Mouse (Mus musculus): ENCODE measurements around the gene Egfem1.

Egfem1 gene

DNA sequence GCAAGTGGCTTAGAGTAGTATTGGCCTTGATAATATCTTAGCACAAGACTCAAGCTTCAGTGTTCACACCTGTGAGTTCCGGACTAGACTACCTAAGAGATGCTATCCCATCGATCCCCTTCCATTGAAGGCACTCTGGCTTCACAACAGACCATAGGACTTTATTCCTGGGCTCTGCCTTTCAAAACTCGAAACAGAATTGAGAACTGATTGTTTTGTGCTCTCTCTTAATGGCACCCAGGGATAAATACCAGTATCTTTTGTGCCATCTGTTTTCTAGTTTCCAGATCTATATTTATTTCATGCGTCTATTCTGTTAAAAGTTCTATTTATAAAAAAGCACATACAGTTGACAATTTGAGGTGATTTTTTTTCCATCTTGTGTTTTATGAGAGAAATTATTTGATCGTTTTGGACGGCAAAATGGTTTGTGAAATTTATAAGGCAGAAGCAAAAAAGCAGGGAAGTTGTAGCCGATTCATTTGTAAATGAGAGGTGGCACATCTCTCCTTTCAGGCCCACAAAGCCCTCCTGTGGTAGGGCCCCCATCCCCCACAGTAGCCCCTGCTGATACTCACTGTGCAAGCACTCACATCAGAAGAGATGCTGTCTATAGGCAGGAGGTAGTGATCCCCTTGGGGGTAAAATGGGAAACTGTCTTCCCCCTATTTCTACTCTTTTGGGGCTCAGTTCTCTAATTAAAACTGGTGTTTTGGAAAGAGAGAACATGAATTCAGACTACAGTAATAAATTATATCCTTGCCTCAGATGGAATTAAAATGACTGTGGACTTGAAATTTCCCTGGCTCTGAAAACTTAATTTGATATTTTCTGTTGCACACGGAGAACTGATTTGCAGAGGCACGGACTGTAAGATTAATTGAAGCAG lies 53.6 kb downstream of the Egfem1 start:
- no peak for DNase-seq (ENCODE audit: low spot score)

DNA sequence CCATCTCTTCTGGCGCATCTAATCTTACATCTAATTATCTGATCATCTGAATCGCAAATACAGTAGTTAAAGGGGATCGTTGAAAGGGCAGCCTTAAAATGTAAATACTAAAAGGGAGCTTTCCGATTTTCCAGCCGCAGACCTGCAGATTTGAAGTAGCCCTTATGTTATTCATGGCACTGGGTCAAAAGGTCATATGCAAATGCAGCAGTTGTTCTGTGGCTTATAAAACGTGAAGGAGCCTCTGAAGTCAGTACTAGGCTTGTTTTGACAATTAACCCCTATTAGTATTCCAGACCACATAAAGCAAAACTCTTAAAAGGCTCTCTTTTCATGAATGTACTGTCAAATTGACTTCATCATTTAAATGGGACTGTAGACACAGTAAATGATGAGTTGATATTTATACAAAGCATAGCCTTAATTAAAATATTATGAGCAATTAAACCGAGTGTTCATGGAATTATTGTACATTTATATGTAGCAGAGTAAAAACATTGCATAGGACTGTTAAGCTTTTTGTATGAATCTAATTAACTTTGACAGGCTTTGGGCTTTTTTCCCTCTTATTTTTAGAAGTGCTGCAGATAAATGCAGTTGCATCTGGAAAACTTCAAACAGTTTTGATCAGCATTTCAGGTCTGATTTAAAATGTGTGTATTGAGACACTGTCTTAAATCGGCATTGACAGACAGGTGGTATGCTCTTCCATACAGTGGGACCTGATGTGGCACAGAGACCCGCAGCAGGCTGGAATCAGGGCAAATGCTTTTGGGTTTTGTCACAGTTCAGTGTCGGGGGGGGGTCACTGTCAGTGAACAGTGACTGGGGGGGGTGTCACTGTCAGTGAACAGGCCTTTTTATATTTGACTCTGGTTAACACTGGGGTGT lies 54.5 kb downstream of the Egfem1 start:
- DNase-seq (ENCODE audit: low spot score): no peak

DNA sequence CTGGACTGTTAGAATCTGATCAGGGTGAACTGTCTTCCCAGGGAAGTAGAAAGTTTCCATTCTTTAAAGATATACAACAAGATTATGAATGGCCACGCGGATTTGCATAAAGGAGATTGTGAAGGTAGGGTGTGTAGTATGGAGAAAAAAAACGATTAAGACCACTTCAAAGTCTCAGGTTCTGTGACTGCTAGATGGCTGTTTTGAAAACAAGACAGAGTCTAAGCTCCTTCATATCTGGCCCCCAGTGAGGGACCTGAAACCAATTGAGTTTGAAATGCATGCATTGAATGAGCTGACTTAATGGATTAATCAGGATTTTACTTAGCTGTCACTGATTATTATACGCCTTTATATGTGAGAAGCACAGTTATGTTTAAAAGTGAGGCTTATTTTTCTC lies 86.6 kb downstream of the Egfem1 start:
- DNase-seq (ENCODE audit: low spot score): no peak

DNA sequence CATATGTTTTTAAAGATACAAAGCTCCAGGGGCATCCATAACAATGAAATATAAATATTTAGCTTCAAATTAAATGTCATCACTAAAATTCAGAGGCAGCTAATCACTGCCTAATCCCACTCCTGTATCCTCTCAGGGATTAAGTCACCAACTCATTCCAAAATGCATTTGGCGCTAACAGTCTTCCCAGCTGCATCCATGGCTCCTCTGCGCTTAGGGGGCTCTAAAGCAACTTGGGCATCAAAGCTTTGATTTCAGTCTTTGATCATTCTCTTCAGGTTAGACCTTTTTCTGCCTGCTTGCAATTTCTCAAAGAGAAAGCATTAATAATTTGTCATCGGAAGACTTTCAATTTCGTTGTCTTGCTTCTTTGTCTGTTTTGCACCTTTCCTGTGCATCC lies 87.2 kb downstream of the Egfem1 start:
- DNase-seq (ENCODE audit: low spot score): no peak

- no peak for DNase-seq (ENCODE audit: low spot score)
These were observed 95.2 kb downstream of the Egfem1 start for GRCm38 (mm10) chr3:29176991-29177390.

- no peak for DNase-seq (ENCODE audit: low spot score)
These were observed 101.2 kb downstream of the Egfem1 start for GRCm38 (mm10) chr3:29182988-29183387.

DNA sequence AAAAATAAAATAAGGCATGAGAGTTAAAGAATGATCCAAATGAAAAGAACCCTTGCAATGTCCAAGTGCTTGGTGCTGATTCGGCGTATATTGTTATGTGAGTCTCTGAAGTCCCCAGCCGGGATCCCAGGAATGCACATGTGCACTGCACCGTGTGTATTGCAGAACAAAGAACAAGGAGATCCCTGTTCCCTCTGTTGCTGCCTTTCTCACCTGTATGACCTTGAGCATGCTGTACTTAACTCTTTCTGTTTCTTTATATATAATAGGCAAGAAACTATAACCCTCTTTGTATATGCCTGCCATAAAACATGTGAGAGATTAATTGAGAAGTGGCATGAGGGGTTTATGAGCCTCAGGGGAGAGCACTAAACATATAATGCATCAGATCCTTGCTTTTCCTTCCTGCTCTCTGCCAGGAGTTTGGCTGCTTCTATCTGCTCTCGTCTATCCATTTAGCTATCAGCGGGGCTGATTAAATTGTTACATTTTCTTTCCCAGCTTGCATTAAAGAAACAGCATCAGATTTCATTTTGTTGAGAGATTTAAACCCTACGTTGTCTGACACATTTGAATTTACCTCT lies 101.9 kb downstream of the Egfem1 start:
- no peak for DNase-seq (ENCODE audit: low spot score)

DNA sequence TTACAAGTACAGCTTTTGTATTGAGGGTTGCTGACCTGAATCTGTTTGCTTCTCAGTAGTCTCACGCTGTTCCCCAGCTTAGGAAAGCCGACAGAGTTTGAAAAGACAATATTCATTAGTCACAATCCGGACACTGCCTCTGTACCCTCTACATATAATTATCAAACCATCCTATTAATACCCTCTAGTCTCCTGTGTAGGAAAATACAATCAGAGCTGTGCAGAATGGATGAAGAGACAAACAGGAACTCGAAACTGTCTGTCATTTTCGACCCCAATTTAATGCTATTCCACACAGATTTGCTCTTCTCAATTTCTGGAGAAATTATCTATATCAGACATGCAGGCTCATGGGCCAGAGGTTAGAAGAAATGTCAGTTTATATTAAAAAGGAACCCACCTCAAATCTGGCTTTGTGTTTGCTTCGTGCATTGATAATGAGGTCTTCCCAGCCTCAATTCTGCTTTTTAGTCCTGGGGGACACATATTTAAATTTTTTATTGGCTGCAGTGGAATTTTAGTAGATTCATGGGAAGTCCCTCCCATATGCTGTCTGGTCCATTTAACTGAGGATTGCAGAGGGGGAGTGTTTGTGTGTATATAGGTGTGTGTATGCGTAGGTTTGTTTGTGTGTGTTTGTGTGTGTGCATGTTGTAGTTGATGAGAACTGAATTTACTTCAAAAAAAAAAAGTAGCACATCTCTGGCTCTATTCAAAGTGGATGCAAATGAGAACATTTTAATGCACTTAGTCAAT lies 102.8 kb downstream of the Egfem1 start:
- no peak for DNase-seq (ENCODE audit: low spot score)

- no peak for DNase-seq (ENCODE audit: low spot score)
These were observed 108.4 kb downstream of the Egfem1 start for GRCm38 (mm10) chr3:29190263-29190662.

- no peak for DNase-seq (ENCODE audit: low spot score)
These were observed 116.1 kb downstream of the Egfem1 start for GRCm38 (mm10) chr3:29197727-29198512.

DNA sequence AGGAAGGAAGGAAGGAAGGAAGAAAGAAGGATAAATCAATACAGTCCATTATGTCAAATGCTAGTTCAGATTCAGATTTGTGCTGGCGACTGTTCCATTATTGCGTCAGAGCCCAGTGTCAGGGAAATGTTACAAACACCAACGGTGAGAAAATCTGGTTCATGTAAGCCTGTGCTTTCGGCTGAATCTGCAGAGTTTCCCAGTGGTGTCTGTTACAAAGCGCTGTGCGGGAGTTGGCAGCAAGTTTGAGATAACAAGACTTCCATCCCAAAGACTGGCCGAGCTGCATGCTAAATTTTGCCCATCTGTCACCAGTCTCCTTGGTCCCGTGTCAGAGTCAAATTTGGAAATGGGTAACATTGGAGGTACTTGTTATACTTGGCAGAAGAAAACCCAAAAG lies 118.8 kb downstream of the Egfem1 start:
- DNase-seq (ENCODE audit: low spot score): no peak

DNA sequence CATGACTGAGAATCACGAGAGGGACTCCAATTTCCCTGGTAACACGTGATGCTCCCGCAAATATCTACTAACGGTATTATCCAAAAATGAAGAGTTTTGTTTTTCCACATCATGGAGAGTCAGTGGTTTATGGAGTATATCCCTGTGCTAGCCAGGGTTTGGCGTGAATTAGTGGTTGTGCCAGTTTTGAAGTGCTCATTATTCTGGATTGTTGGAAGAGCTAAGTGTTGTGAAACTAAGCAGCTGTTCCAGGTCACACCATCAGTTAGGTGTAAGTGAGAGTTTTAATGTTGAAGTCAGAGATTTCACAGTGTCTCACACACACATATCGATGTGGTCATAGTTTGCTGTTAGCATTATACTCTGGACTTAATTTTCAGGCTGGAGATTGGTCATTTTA lies 120.7 kb downstream of the Egfem1 start:
- DNase-seq (ENCODE audit: low spot score): no peak

DNA sequence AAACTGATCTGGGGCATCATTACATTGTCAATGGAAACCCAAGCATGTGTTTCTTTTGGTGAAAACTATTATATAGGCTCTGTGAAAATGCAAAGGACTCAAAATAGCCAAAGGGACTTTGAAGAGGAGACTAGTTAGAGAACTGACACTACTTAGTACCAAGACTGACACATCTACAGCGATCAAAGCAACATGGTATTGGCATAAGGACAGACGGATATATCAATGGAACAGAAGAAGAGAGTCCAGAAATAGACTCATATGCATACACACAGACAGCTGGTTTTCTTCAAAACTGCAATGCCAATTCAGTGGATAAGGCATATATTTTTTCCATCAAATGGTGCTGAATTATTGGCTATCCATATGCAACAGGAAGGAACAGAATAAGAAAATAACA lies 140.6 kb downstream of the Egfem1 start:
- DNase-seq (ENCODE audit: low spot score): no peak

GRCm38 (mm10) chr3:29229712-29230111 lies 147.9 kb downstream of the Egfem1 start:
- no peak for DNase-seq (ENCODE audit: low spot score)

GRCm38 (mm10) chr3:29235477-29235876 lies 153.7 kb downstream of the Egfem1 start:
- no peak for DNase-seq (ENCODE audit: low spot score)

GRCm38 (mm10) chr3:29236517-29236916 lies 154.7 kb downstream of the Egfem1 start:
- DNase-seq (ENCODE audit: low spot score): no peak

DNA sequence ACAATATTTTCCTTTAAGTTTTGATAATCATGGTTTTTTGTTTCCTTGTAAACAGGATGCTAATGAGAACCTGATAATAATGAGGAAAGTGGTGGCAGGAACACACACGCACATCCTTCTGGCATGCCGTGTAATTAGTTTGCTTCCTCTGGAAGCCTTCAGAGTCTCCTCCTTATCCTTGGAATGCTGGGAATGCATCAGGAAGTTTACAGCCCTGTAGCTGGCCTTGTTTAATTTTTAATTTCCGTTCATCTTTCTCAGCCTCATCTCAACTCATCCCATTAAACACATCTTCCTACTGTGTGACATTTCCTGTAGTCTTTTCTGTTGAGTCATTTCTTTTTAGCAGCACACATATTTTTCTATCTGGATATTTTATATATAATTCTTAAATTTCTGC lies 161.8 kb downstream of the Egfem1 start:
- no peak for DNase-seq (ENCODE audit: low spot score)

DNA sequence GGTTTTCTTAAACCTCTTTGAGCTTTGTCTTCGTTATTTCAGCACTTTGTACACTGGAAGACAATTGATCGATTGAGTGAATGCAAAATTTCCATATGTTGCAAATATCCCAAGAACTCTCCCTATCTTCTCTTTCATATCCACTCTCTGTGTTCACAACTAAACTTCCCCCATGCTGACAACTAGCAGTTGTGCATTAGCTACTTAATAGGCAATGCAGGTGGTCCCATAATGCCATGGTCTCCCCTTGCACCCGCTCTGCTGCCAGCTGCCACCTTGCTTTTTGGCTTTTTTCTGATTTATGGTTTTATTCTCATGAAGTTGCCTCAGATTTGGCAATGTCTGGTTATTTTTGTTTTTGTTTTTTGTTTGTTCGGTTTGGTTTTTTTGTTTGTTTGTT lies 209.8 kb downstream of the Egfem1 start:
- DNase-seq (ENCODE audit: low spot score): no peak

DNA sequence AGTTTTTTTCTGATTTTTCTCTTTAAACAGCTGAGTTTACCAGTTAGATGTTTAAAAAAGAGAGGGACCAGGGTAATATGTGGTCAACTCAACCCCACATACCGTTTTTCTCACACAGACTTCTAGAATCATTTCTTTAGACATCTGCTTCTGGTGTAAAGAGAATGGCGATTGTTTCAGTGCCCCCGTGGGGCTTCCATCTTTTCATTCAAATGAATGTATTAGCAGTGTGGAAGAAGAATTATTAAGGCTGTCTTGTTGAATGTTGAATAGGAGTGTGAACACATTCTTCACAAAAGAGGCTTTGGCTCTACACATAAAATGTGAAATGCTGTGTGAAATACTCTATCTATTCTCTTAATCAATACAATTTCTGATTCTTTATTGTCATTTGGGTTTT lies 210.4 kb downstream of the Egfem1 start:
- no peak for DNase-seq (ENCODE audit: low spot score)

DNA sequence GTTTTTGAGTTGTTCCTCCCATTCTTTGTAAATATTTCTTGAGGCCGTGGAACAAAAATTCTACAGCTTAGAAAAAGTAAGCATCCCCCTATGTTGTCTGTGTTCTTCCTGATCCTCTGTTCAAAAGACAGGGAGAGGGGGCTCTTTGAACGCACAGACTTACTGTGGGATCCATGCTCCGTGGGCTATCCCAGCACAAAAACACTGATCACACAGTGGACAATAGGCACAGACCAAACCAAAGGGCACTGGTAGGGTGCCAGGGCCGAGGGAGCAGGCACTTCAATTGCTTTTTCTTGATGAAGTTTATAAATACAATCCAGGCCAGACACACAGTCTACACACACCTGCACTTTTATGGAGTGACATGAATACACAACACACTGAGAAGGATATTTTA lies 211.4 kb downstream of the Egfem1 start:
- DNase-seq (ENCODE audit: low spot score): no peak

- no peak for DNase-seq (ENCODE audit: low spot score)
These were observed 260.5 kb downstream of the Egfem1 start for GRCm38 (mm10) chr3:29342223-29342791.

All from ovary, postnatal 14 days (tissue).